Mouse (Mus musculus) forebrain, postnatal 0 days (tissue): ENCODE measurements at regions not wholly inside any gene's neighbourhood (a gene's known extent, or its start where the extent isn't known, plus 50 kb on each side); places are given as distances from the start of the nearest gene placed in this dataset.

ENCODE experiments used
- ATAC-seq: fragments of 200-750 bp; cut with Nextera tagmentation; 2 replicates; pipeline ENCODE4 v1.8.0; 2017; ENCODE audit warnings: mild to moderate bottlenecking, moderate library complexity
- DNase-seq: peaks from one replicate; pipeline ENCODE4 v3.0.0-alpha.2; 2015
- H3K27ac ChIP-seq: fragments of 300-500 bp; sonication (generic); 2 replicates; pipeline ENCODE4 v1.5.1; 2014; ENCODE audit warnings: low read depth, mild to moderate bottlenecking, antibody characterized with exemption, low read length, moderate library complexity, mixed read lengths
- H3K27me3 ChIP-seq: fragments of 300-500 bp; sonication (generic); 2 replicates; pipeline ENCODE4 v1.6.1; 2014; ENCODE audit warnings: mild to moderate bottlenecking, low read length, mixed read lengths; ENCODE audit not compliant: insufficient read depth
- H3K36me3 ChIP-seq: fragments of 300-500 bp; sonication (generic); 2 replicates; pipeline ENCODE4 v1.6.1; 2014; ENCODE audit warnings: mild to moderate bottlenecking, moderate library complexity; ENCODE audit not compliant: insufficient read depth
- H3K4me1 ChIP-seq: fragments of 300-500 bp; sonication (generic); 2 replicates; pipeline ENCODE4 v1.6.1; 2014; ENCODE audit warnings: antibody characterized with exemption; ENCODE audit not compliant: insufficient read depth
- H3K4me2 ChIP-seq: fragments of 300-500 bp; sonication (generic); 2 replicates; pipeline ENCODE4 v1.6.1; 2014; ENCODE audit warnings: low read depth, mild to moderate bottlenecking, moderate library complexity
- H3K4me3 ChIP-seq: fragments of 300-500 bp; sonication (generic); 2 replicates; pipeline ENCODE4 v1.5.1; 2014; ENCODE audit warnings: low read depth, low read length, mixed read lengths
- H3K9ac ChIP-seq: fragments of 300-500 bp; sonication (generic); 2 replicates; pipeline ENCODE4 v1.6.1; 2014; ENCODE audit warnings: mild to moderate bottlenecking
- H3K9me3 ChIP-seq: fragments of 300-500 bp; sonication (generic); 2 replicates; pipeline ENCODE4 v1.6.1; 2016; ENCODE audit warnings: low read length
- CTCF ChIP-seq: sonication (generic); IDR thresholded peaks from 2 replicates; pipeline ENCODE4 v1.5.1; 2016; ENCODE audit warnings: antibody characterized with exemption, control low read depth, low read depth
- WGBS: fragments of 180-500 bp; shearing (Covaris S2); extraction: QIAGEN DNeasy Blood & Tissue Kit; methylation state at CpG from one replicate; pipeline ENCODE4 v1.1.7; 2014; 5-methylcytosine and 5-hydroxymethylcytosine counted together

DNA sequence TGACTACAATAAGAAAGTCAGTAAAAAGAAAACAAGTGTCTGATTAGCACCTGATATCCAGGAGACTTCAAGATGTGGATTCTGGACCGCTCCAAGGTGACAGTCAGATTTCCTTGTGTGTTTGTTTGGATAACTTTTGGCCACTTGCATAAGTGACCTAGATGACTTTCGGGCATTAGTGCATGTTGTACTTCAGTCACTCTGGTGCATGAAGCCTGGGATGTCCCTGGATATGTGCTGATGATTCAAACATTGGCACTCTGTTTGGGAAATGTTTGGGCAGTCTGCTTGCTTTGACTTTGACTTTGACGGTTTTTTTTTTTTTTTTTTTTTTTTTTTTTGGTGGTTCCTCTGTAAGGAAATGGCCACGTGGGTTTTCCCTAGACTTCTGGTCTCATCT lies 121.8 kb downstream of the Dusp6 start:
- H3K27ac ChIP-seq, result no peak overlapping the region
- no peaks in the 10 kb centered on the region for H3K36me3 ChIP-seq
- no peaks in the 10 kb centered on the region for H3K9me3 ChIP-seq
- no peak for ATAC-seq
- H3K4me3 ChIP-seq, result no peak overlapping the region
- no peak overlapping the region for H3K4me2 ChIP-seq
- TF ChIP-seq CTCF, result no peak
- WGBS, result 79% methylated on average over 4 of the region's 4 CpGs
- H3K27me3 ChIP-seq, result no peaks in the 10 kb centered on the region
- no peak for DNase-seq
- H3K9ac ChIP-seq, result no peak overlapping the region
- H3K4me1 ChIP-seq, result no peaks in the 10 kb centered on the region

DNA sequence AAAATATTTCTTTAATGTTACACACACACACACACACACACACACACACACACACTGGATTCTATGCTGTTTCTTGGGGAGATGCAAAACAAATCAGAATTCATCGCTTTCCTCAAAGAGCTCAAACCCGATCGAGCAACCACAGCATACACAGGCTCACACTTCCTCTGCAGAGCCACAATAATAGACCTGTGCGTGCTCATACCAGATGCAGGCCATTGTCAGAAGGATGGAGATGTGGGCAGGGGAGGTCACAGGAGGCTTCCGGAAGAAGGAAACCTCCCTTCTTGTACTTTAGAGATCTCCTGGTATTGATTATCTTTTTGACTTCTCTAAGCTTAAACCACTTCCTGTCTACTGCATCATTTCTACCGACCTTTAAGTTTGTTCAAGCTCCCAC lies 122.8 kb downstream of the Dusp6 start:
- no peaks in the 10 kb centered on the region for H3K36me3 ChIP-seq

DNA sequence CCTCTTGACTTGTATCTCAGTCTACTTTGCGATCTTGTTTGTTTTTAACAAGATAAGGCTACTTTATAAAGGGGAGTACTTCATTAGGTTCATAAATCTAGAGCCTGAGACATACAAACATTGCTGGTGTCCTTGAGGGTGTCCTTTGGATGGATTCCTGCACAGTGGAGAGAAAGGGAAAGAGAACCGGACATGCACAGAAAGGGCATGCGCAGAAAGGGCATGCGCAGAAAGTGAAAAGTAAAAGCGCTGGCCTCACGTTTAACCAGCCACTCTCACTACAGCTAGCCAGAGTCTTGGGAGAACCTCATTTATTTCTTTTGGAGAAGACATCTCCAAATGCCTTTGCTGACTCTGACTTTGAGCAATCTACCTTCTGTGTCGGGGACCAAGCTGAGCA lies 125.5 kb downstream of the Dusp6 start:
- H3K27ac ChIP-seq, result no peak overlapping the region
- H3K4me2 ChIP-seq, result no peak overlapping the region
- no peak for TF ChIP-seq CTCF
- H3K36me3 ChIP-seq, result no peaks in the 10 kb centered on the region
- DNase-seq, result no peak
- H3K9me3 ChIP-seq, result no peaks in the 10 kb centered on the region
- no peak overlapping the region for H3K9ac ChIP-seq
- 96% methylated on average over 7 of the region's 7 CpGs for WGBS
- no peaks in the 10 kb centered on the region for H3K4me1 ChIP-seq
- ATAC-seq, result no peak
- no peaks in the 10 kb centered on the region for H3K27me3 ChIP-seq
- H3K4me3 ChIP-seq, result no peak overlapping the region

More for the DNA sequence above, 122.8 kb downstream of the Dusp6 start:
- no peak for ATAC-seq
- no peaks in the 10 kb centered on the region for H3K9me3 ChIP-seq
- no peak overlapping the region for H3K27ac ChIP-seq
- no peaks in the 10 kb centered on the region for H3K27me3 ChIP-seq
- no peaks in the 10 kb centered on the region for H3K4me1 ChIP-seq
- no peak for DNase-seq
- H3K9ac ChIP-seq, result no peak overlapping the region
- 88% methylated on average over 6 of the region's 6 CpGs for WGBS
- TF ChIP-seq CTCF, result no peak
- no peak overlapping the region for H3K4me2 ChIP-seq
- H3K4me3 ChIP-seq, result no peak overlapping the region

DNA sequence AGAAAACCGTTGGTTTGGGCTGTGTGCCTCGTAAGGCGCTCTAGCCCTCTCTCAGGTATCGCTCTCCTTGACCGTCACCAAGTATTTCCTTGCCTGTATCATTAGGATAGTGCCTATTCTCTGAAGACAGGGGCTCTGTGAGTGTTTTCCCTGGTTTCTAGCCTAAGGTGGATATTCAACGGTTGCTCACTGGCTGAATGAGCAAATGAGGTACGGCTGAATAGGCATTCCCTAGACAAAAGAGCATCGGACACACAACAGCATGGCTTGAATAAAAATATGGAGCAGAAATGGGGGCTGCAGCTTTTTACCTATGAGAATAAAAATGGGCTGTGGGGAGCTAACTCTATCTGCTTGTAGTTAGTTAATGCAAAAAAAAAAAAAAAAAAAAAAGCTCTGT lies 126.0 kb downstream of the Dusp6 start:
- Histone ChIP-seq H3K4me1 (no peaks in the 10 kb centered on the region), H3K36me3 (no peaks in the 10 kb centered on the region), H3K4me2 (no peak overlapping the region), H3K27ac (no peak overlapping the region), H3K27me3 (no peaks in the 10 kb centered on the region), H3K9ac (no peak overlapping the region), H3K9me3 (no peaks in the 10 kb centered on the region), H3K4me3 (no peak overlapping the region)
- 57% methylated on average over 8 of the region's 8 CpGs for WGBS
- ATAC-seq (no peak), DNase-seq (no peak)
- TF ChIP-seq CTCF, result no peak

DNA sequence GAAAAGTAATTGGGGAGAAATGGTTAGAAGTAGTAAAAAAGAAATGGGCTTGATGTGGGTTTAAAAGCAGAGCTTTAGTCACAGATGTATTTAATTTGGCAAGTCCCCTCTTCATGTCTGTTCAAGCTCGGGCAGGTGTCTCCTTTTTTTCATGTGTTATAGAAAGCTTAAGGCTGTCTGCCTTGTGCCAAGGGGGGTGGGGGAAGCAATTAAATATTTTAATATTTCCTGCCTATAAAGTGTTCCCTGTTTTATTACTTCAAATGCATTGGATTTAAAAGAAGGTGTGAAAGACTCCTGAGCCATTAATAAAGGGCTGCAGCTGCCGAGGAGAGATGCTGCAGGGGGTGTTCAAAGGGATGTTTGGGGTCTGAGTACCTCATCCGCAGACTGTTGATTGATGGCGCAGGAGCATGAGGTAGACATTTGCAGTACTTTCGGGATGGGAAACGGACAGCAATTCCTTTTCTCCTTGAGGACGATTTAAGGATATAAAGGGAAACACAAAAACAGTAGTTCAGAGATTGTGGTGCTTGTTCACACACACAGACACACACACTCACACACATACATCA lies 127.7 kb downstream of the Dusp6 start:
- no peaks in the 10 kb centered on the region for H3K36me3 ChIP-seq
- no peaks in the 10 kb centered on the region for H3K4me1 ChIP-seq
- H3K4me2 ChIP-seq, result no peak overlapping the region
- H3K27me3 ChIP-seq, result no peaks in the 10 kb centered on the region
- no peak overlapping the region for H3K27ac ChIP-seq
- no peak overlapping the region for H3K4me3 ChIP-seq
- no peak for DNase-seq
- ATAC-seq, result no peak
- no peak overlapping the region for H3K9ac ChIP-seq
- TF ChIP-seq CTCF, result no peak
- 58% methylated on average over 7 of the region's 7 CpGs for whole genome bisulfite sequencing
- H3K9me3 ChIP-seq, result no peaks in the 10 kb centered on the region

DNA sequence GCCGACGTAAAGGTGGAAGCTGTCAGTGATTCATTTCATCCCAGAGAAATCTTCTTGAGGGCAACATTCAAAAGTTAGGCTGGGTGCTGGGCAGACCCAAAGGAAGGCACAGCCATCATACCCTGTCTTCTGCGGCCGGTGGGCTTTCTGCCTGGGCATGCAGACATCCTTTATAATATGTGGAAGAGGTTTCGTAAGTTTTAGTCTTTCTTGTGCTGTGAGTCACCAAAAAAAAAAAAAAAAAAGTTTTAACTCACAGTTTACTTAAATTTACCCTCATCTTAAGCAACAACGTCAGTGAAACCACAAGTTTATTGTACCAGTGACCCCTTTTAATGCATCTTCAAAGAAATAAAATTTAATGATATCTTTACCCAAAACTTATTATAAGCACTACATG lies 128.7 kb downstream of the Dusp6 start:
- Histone ChIP-seq H3K9me3 (no peaks in the 10 kb centered on the region), H3K4me1 (no peaks in the 10 kb centered on the region), H3K4me3 (no peak overlapping the region), H3K4me2 (no peak overlapping the region), H3K27ac (no peak overlapping the region), H3K27me3 (no peaks in the 10 kb centered on the region), H3K36me3 (no peaks in the 10 kb centered on the region), H3K9ac (no peak overlapping the region)
- ATAC-seq, result no peak
- 94% methylated on average over 6 of the region's 6 CpGs for WGBS
- no peak for TF ChIP-seq CTCF
- no peak for DNase-seq

DNA sequence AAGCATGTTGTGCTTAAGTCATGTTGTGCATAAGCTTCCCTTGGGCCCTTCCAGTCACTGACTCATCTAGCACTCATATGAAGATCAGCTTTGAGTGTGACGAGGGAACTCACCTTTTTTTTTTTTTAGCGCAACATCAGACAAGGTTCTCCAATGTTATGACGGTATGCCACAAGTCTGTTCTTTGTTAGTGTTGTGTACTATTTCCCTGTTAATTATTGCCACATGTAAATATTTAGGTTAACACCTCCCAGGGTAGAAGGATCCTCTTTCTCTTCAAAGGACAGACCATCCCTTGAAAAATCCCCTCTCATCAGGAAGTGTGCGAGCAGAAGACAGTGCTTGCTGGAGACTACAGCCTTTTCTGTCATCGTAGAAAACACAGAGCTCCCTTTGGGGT lies 129.9 kb downstream of the Dusp6 start:
- H3K36me3 ChIP-seq, result no peaks in the 10 kb centered on the region
- ATAC-seq, result no peak
- H3K27me3 ChIP-seq, result no peaks in the 10 kb centered on the region
- no peak for DNase-seq
- no peak overlapping the region for H3K9ac ChIP-seq
- TF ChIP-seq CTCF, result no peak
- H3K4me1 ChIP-seq, result no peaks in the 10 kb centered on the region
- no peaks in the 10 kb centered on the region; the same call in 1 of the 2 replicates for H3K9me3 ChIP-seq
- H3K4me2 ChIP-seq, result no peak overlapping the region
- no peak overlapping the region for H3K4me3 ChIP-seq
- no peak overlapping the region for H3K27ac ChIP-seq
- 84% methylated on average over 5 of the region's 5 CpGs for WGBS

DNA sequence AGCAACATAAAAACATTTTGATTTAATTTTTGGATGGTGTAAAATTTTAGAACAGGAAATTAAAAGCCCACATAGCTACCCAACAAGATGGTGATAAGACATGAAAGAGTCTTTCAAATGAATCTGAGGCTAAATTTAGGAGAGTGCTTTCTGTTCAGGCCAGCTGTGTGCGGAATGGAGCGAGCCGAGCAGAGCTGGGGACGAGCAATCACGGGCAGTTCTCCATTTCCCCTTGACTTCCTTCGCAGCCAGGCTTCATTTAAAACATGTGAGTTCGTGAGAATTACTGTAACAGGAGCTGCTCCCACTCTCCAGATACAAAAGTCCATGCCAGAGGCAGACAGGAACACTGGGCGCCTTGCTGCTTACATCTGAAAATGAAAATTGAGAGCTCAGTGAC lies 130.5 kb downstream of the Dusp6 start:
- H3K9ac ChIP-seq, result no peak overlapping the region
- H3K36me3 ChIP-seq, result no peaks in the 10 kb centered on the region
- no peaks in the 10 kb centered on the region for H3K4me1 ChIP-seq
- ATAC-seq (peak; percentile 48), DNase-seq (peak; percentile 24)
- WGBS, result 63% methylated on average over 8 of the region's 8 CpGs
- no peak for TF ChIP-seq CTCF
- no peaks in the 10 kb centered on the region; the same call in 1 of the 2 replicates for H3K9me3 ChIP-seq
- H3K27me3 ChIP-seq, result no peaks in the 10 kb centered on the region
- H3K27ac ChIP-seq, result no peak overlapping the region
- H3K4me2 ChIP-seq, result no peak overlapping the region
- H3K4me3 ChIP-seq, result no peak overlapping the region
